Mouse (Mus musculus) lung, adult 2 months (tissue): ENCODE data around the gene Erbb2. TPM values are rescaled to one million over a fixed set of nuclear protein-coding genes. Genes with fewer than 3 reads are reported as not detected.

Experiments
- DNase-seq: peaks from one replicate; pipeline ENCODE4 v3.0.0; 2022
- H3K4me1 ChIP-seq: fragments of 200-500 bp; 2 replicates; pipeline ENCODE4 v1.6.1; 2011; ENCODE audit warnings: low read length; ENCODE audit not compliant: control insufficient read depth, insufficient read depth
- H3K4me3 ChIP-seq: fragments of 200-500 bp; replicated peaks from 2 replicates; pipeline ENCODE3; 2011; ENCODE audit warnings: low read depth, mild to moderate bottlenecking, control low read depth, low read length; ENCODE audit errors: extremely low read depth
- CTCF ChIP-seq: fragments of 200-500 bp; IDR thresholded peaks from 2 replicates; pipeline ENCODE4 v1.5.1; 2011; ENCODE audit warnings: mild to moderate bottlenecking, low read length, control low read depth; ENCODE audit not compliant: insufficient read depth
- POLR2A ChIP-seq: fragments of 200-500 bp; IDR thresholded peaks from 2 replicates; pipeline ENCODE4 v1.6.1; 2011; ENCODE audit warnings: low read depth, mild to moderate bottlenecking, control low read depth, low read length, borderline replicate concordance; ENCODE audit errors: extremely low read depth
- WGBS: fragments of 180-500 bp; shearing (Covaris S2); methylation state at CpG from one replicate; pipeline ENCODE4 v1.1.7; 2018; 5-methylcytosine and 5-hydroxymethylcytosine counted together
- polyA plus RNA-seq: library from polyadenylated mRNA; depleted of rRNA; stranded (reverse); fragments of >200 nt; gene quantifications from 2 replicates; pipeline ENCODE4 v1.2.3, GENCODE M21; 2012

Erbb2 gene
- polyA plus RNA-seq, 1 experiment, result 33.8 TPM

DNA sequence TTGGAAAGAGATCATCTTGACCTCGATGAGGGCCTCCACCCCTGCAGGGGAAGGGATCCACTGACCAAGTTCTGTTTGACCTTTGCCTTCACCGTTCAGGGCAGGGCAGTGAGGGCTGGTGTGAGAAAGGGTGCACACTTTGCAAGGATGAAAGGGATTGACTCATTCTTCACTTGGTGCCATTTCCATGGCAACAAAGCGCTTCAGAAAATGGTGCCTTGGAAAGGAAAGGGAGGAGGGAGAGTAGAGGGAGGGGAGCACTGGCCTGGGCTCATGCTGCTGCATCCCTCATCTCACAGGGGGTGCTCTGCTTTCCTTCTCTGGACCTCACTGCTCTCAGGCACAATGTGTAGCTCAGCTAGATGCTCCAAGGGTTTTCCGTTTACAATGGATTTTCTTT, 60.4 kb downstream of the Erbb2 start:
- DNase-seq, result no peak
- no peak for TF ChIP-seq CTCF
- TF ChIP-seq POLR2A, result no peak
- 61% methylated on average over 4 of the region's 4 CpGs for WGBS

GRCm38 (mm10) chr11:98473916-98474479, 61.7 kb downstream of the Erbb2 start:
- WGBS, result 44% methylated on average over 8 of the region's 8 CpGs
- TF ChIP-seq POLR2A (no peak), CTCF (no peak)
- no peak overlapping the region for H3K4me3 ChIP-seq
- no peak for DNase-seq
- no peaks in the 10 kb centered on the region for H3K4me1 ChIP-seq

More for the DNA sequence above, 60.4 kb downstream of the Erbb2 start:
- H3K4me1 ChIP-seq, result no peaks in the 10 kb centered on the region
- no peak overlapping the region for H3K4me3 ChIP-seq

GRCm38 (mm10) chr11:98474967-98475366, 62.7 kb downstream of the Erbb2 start:
- H3K4me3 ChIP-seq, result no peak overlapping the region
- H3K4me1 ChIP-seq, result no peaks in the 10 kb centered on the region
- DNase-seq, result no peak
- WGBS, result 82% methylated on average over 11 of the region's 11 CpGs
- no peak for TF ChIP-seq CTCF
- no peak for TF ChIP-seq POLR2A

- no peak for DNase-seq
- TF ChIP-seq POLR2A, result no peak
- TF ChIP-seq CTCF, result no peak
- WGBS, result 82% methylated on average over 9 of the region's 9 CpGs
- no peak overlapping the region for H3K4me3 ChIP-seq
- H3K4me1 ChIP-seq, result no peaks in the 10 kb centered on the region
Observed at GRCm38 (mm10) chr11:98475630-98476433, 63.6 kb downstream of the Erbb2 start.

- Histone ChIP-seq H3K4me1 (no peaks in the 10 kb centered on the region), H3K4me3 (no peak overlapping the region)
- TF ChIP-seq CTCF (no peak), POLR2A (no peak)
- WGBS, result 67% methylated on average over 4 of the region's 4 CpGs
- no peak for DNase-seq
Observed at GRCm38 (mm10) chr11:98476434-98476807, 64.2 kb downstream of the Erbb2 start.

- no peaks in the 10 kb centered on the region for H3K4me1 ChIP-seq
- 55% methylated on average over 14 of the region's 14 CpGs for WGBS
- no peak for TF ChIP-seq POLR2A
- TF ChIP-seq CTCF, result no peak
- no peak for DNase-seq
- no peak overlapping the region for H3K4me3 ChIP-seq
Observed at GRCm38 (mm10) chr11:98477011-98477701, 64.9 kb downstream of the Erbb2 start.

GRCm38 (mm10) chr11:98479026-98479939, 67.0 kb downstream of the Erbb2 start:
- TF ChIP-seq CTCF, result no peak
- TF ChIP-seq POLR2A, result no peak
- H3K4me1 ChIP-seq, result no peaks in the 10 kb centered on the region
- DNase-seq, result no peak
- H3K4me3 ChIP-seq, result no peak overlapping the region
- 69% methylated on average over 13 of the region's 13 CpGs for WGBS

DNA sequence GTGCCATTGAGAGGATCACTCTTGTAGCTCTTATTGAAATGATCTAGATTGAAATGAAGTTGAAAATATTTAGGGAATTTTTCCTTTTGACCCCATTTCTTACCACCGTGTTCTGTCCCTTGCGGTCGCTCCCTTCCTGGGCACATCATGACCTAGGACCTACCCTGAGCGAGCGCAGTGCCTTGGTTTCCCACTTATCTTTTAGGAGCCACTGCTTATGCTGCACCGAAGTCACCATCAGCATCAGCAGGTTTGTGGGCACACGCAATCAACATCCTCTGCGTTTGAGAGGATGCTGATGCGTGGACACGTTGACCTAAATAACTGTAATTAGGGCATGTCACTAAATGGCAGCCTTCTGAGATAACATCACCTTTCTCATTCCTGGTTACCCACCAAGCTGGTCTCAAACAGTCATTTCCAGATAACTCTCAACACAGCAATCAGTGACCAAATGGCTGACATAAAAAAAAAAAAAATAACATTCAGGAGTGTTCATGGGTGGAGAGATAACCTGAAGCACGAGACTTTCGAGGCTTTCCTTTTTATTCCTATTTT, 67.7 kb downstream of the Erbb2 start:
- WGBS, result 82% methylated on average over 12 of the region's 12 CpGs
- no peak overlapping the region for H3K4me3 ChIP-seq
- no peaks in the 10 kb centered on the region for H3K4me1 ChIP-seq
- no peak for DNase-seq
- TF ChIP-seq POLR2A (no peak), CTCF (no peak)

GRCm38 (mm10) chr11:98481231-98481630, 69.0 kb downstream of the Erbb2 start:
- 52% methylated on average over 6 of the region's 6 CpGs for WGBS
- no peak for DNase-seq
- TF ChIP-seq CTCF (no peak), POLR2A (no peak)
- Histone ChIP-seq H3K4me1 (no peaks in the 10 kb centered on the region), H3K4me3 (no peak overlapping the region)
